Mouse (Mus musculus) kidney, postnatal 25 days (tissue): ENCODE measurements around the gene Ikbke.

Experiments
- DNase-seq, 2 experiments: peaks; one replicate each; pipeline ENCODE4 v3.0.0; 2021; ENCODE audit warnings: mixed read lengths in 2 of 2

The Ikbke gene

DNA sequence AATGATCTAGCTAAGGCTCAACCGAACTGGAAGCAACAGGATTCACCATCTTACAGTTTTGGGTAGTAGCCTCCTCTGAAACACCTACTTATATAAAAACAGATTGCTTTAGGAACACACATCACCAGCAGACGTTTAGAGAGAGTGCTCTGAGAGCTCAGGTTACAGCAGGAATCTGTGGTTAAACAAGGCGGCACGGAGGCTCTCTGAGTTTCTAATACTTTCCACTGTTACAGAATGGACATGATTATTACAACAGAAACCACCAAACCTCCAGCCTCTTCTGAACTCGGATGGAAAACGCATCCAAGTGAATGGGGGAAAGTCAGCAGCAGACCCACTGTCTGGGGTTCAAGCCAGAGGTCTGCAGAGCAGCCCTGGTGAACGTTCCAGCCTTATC is 43.3 kb downstream of the Ikbke start:
- DNase-seq: no peak

DNA sequence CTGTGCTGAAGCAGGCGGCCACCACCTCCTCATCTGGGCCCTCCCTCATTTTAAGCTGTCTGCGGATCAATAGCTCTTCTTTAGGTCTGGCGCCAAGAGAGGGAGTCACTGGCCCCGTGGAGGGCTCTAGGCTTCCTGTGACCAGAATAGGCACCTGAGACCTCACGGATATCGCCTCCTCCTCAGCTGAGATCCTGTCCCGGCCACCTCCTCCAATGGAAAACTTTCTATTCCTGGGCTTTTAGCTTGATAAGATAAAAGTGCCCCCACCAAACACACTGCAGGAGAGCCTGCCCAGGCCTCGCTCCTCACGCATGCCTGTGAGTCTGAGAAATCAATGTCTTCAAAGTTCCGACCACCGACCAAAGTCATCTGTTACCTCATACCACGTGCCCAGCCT is 45.9 kb downstream of the Ikbke start:
- no peak for DNase-seq

DNA sequence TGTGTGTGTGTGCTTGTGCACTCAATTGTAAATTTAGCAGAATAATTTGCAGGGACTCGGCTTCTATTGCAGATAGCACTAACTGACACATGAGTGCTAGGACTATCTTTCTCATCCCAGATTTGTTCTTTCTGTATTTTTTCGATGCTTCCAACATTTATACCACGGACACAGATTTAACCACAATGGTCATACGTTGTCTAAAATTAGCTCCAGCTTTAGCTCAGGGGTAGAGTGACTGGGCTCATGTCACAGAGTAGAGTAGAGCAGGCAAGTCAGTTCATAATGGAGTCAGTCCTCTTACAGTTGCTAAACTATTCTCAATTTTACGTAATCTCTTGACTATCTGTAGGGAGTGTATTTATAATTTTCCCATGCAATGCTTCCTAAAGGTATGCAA is 50.7 kb downstream of the Ikbke start:
- DNase-seq: no peak

DNA sequence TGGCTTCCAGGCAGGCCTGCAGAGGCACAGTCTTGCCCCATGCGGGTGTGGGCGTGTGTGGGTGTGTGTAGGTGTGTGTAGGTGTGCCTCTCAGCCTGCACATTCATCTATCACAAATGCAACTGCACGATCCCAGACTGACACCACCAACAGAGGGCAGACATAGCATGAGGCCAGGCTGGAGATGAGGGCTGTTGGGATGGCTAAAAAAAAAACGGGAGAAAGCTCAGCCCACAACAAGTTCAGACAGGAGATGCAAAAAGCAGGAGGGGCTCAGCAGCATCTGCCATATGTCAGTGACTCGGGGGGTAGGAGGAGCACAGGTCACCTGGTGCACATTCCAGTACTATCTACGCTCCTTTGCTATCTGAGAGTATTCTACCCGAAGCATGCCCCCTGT is 51.2 kb downstream of the Ikbke start:
- no peak for DNase-seq

DNA sequence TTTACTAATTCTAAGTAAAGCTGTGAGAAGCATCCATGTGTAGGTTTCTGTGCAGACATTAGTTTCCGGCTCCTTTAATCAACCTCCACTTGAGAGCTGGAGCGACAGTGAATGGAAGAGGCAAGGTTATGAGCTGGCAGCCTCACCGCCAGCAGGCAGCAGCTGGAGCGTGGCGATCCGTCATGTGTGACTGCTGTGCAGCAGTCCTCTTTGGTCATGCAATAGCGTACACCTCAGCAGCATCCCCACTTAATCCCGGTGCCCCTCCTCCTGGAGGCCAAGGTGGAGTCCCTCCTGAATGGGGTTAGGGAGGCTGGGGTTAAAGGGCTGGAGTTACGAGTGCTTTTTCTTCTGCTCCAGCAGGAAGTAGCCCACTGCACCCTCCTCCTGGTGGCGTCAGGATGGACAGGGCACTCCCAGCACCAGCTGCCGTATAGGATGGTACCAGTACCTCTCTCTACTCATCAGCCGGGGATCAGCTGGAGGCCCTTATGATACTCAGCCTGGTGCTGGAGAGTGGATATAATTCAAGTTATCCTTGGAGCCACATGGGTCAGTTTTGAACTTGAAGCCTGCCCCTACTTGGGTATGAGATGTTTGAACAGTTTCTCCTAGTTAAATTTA is 54.4 kb downstream of the Ikbke start:
- DNase-seq: peak; percentile 49 to 76

DNA sequence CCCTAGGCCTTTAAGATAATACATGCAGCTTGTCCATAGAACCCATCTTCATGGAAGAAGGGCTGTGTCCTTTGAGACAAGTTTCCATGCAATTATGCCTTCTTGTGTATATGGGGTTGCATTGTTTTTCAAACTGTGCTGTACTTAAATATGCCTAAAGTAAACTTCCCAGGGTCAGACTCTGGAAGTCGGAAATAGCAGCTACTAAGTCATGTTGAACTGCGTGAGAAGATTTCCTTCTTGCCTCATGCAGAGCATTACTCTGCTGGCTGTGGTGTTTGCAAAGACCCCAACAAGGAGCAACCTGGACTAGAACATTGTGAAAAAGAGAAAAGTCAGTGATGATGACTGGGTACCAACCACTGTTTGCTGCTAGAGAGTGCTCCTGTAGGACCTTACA is 56.1 kb downstream of the Ikbke start:
- no peak for DNase-seq

DNA sequence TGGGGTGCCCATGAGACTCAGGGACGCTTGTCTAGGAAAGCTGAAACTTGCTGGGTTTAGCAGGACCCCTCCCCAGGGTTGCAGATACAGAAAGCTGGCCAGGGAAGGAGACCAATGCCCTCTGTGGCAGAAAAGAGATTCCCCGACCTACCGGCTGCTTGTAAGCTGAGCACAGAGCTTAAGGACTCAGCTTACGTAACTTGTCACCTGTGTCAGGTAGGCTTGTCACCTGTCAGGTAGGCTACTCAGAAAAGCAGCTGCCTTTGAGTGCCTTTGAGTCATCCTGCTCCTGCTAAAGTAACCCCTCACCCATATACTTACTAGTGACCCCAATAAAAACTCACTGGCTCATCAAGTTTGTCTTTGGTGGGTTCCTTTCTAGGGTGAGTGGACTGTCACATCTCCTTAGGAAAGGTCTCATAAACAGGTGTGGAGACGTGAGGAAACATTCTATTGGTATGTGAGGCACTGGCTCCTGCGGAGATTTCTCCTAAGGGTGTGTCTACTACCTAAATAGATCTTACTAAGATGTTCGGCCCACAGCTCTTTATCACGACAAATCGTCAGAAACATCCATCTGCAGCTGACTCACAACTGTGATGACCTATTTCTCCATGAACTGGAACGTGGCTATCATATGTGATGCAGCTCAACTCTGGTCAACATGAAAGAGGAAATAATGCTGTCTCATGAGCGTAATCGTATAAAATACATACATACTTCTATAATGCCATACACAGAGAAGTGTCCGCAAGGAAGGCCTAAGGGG is 57.4 kb downstream of the Ikbke start:
- no peak for DNase-seq

DNA sequence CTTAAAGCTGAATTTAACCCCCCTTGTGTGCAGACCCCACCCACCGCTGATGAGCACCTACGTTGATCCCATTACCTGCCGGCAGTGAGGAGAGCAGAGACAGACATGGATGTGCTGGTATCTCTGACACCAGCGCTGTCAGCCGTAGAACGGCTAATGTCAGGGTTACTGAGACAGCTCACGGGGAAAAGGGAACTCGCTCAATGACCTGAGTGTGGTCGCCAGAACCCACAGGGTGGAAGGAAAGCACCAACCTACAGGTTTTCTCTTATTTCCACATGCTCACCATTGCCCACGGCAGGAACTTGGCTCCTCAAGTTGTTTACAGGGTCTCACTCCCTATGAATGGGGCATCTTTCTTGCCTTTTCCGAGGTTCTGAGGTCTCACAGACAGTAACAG is 60.5 kb downstream of the Ikbke start:
- DNase-seq: no peak

DNA sequence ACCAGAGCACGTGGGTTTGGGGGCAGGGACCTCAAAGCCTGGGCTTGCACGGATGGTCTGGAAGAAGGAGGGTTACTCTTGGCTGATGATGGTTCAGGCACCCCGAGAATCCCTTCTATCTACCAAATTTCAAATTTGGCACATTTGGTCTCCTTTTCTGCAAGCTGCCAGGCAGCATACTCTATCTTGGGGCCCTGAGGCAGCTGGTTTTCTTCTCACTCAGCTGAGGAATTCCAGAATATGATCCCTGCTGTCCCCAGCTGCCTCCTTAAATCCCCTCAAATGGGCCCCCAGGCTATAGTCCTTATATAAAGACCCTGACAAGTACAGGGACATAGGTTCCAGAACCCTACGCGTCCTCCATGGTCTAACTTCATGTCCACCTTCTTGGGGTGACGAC is 66.0 kb downstream of the Ikbke start:
- no peak for DNase-seq

DNA sequence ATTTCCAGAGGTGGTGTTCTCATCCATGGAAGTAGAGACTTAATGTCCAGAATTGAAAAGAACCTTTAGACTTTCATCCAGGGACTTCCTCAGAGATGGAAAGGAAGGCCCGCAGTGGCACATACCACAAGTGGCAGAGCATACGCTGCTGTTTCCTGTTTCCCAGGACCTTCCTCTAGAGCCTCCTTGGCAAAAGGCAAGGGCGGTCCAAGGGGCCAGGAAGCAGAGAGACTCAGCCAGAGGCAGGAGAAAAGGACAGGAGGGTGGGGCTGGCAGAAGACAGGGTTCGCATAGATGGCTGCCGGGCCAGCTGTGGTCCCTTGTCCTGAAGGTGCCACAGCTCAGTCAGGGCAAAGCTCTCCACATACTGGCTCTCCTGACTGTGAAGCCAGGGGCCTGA is 66.5 kb downstream of the Ikbke start:
- no peak for DNase-seq

DNA sequence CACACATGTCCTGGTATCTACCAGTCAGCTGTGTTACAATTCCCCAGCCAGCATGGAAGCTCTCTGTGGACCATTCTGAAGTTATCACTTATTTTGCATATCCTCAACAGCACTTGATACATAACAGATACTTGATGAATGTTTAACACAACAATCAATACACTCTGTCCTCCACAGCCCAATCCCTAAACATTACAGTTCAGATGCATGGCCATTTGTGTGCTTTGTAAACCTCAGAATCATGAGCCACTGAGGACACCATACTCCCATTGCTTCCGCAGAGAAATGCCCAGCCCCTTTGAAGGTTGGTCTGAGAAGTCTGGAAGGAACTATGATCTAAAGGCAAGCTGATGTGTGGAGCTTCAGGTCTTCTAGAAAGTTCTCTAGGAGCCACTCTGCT is 67.8 kb downstream of the Ikbke start:
- no peak for DNase-seq

DNA sequence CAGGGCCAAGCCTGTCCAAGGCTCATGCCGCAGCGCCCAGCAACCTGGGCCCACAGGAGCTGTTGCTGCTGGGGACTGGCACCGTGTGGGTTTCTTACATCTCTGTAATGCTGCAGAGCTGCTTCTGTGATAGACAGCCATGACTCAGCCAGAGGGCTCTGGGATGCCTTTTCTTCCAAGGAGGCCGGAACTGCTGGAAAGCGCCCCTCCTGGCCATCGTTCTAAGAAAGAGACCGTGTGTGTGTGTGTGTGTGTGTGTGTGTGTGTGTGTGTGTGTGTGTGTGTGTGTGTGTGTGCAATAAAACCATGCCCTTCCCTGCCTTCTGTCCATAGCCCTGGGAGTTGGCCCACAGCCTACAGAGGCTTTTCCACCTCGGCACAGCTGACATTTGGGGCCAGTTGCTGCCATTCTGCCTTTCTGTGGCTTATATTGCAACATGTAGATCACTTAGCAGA is 69.4 kb downstream of the Ikbke start:
- no peak for DNase-seq

DNA sequence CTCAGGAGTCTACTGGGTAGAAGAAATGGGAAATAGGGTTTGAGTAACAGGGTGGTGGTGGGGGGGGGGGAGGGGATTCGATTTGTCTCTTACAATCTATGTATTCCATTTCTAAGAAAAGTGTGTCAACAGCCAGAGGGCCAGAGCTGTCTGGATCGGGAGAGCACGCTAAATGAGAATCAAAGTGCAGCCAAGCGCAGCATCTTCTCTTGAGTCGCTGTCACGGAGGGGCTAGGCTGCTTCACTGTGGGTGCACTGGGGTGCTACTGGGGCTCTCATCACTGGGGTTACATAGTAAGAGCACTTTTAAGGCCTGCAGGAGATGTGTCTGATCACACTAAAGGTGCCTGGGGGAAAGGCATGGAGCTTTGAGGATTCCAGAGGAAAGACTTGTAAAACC is 70.6 kb downstream of the Ikbke start:
- DNase-seq: no peak

DNA sequence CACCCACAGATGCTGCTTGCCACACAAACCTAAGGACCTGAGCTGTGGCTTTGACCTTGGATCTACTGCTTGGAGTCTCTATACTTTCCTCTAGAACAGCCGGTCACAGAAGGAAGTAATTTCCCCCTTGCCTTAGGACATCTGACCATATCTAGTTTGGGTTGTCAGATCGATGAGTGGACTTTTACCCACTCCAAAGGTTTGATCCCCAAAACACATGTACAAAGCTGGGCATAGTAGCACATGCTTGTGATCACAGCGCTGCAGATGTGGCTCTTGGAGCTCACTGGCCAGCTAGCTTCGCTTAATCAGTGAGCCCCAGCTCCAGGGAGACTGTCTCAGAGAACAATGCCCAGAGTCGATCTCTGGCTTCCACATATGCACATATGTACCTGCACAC is 71.3 kb downstream of the Ikbke start:
- no peak for DNase-seq

DNA sequence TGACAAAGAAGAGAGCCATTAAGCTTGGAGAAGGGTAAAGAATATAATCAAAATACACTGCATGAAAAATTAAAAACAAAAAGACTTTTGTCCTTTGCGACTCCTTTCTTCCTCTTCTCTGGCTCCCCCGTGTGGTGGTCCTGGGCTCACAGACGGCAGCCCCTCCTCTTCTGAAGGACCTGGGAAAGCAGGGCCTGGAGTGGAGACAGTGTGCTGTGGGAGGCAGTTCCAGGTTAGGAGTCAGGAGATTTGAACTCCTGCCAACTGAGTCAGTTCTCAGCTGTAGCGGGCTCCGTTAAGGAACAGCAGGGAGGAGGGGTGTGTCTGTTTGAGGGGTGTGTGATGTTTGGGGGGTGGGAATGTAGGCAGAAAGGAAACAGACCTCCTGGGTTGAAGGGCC is 71.9 kb downstream of the Ikbke start:
- peak; percentile 66 to 75 for DNase-seq

DNA sequence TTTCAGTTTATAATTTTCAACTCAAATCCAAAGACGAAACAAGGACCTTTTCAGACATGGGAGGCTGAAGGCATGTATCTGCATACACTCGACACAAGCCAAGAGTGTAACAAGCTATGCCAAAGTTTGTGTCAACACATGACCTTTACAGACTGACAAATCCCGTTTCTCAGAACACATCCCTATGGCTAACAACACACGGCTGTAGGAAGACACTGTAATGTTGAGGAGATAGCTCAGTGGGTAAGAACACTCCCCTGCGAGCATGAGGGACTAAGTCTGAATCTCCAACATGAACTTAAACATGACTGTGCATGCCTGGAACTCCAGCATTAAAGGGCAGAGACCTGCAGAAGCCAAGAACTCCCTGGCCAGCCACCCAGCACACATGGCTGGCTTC is 73.1 kb downstream of the Ikbke start:
- DNase-seq: no peak

DNA sequence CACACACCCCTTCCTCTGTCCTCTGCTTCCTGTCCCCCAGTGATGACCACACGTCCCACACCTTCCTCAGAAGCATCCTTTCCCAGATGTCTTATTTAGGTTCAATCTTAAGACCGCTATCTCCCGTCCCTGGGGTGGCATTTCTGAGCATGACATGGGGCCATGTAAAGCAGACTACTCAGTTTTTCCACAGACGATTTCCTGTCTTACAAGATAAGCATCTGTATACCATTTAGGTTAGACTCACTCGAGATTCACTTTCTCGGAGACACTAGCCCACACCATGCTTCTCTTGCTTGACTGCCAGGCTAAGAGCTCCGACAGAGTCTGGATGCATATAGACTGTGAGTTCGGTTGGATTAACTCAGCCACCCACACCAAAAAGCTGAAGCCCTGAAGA is 74.9 kb downstream of the Ikbke start:
- no peak for DNase-seq
